Mouse (Mus musculus) heart, embryonic 14.5 days (tissue): ENCODE results near the gene Terb1. TPM values are rescaled to one million over a fixed set of nuclear protein-coding genes. Genes with fewer than 3 reads are reported as not detected.

Experiments
- ATAC-seq: fragments of 200-750 bp; cut with Nextera tagmentation; 2 replicates; pipeline ENCODE4 v1.8.0; 2017; ENCODE audit warnings: low read depth, moderate TSS enrichment; ENCODE audit not compliant: insufficient number of reproducible peaks, insufficient read depth, low FRiP score
- H3K27ac ChIP-seq, 2 experiments: fragments of 200-500 bp in 1 of 2; fragments of 300-500 bp in 1 of 2; sonication (generic) in 1 of 2; replicated peaks in 1 of 2; 2 replicates each; pipeline ENCODE4 v1.5.1; 2012 to 2014; ENCODE audit warnings: low read depth in 2 of 2, low read length in 2 of 2, control low read depth in 1 of 2, mild to moderate bottlenecking in 1 of 2, mixed read lengths in 1 of 2; ENCODE audit not compliant: control insufficient read depth in 1 of 2, insufficient read depth in 1 of 2
- H3K27me3 ChIP-seq: fragments of 300-500 bp; sonication (generic); 2 replicates; pipeline ENCODE4 v1.6.1; 2014; ENCODE audit warnings: mild to moderate bottlenecking, low read length, control low read depth; ENCODE audit not compliant: control insufficient read depth, insufficient read depth
- H3K36me3 ChIP-seq: fragments of 300-500 bp; sonication (generic); 2 replicates; pipeline ENCODE4 v1.6.1; 2014; ENCODE audit warnings: mild to moderate bottlenecking, control low read depth, low read length, mixed read lengths; ENCODE audit not compliant: control insufficient read depth, insufficient read depth
- H3K4me1 ChIP-seq, 2 experiments: fragments of 200-500 bp in 1 of 2; fragments of 300-500 bp in 1 of 2; sonication (generic) in 1 of 2; 2 replicates each; pipeline ENCODE4 v1.6.1; 2012 to 2014; ENCODE audit warnings: low read length in 2 of 2, control low read depth in 1 of 2, mixed read lengths in 1 of 2; ENCODE audit not compliant: control insufficient read depth in 2 of 2, insufficient read depth in 2 of 2
- H3K4me2 ChIP-seq: fragments of 300-500 bp; sonication (generic); 2 replicates; pipeline ENCODE4 v1.6.1; 2014; ENCODE audit warnings: mild to moderate bottlenecking, low read length
- H3K4me3 ChIP-seq, 2 experiments: fragments of 200-500 bp in 1 of 2; fragments of 300-500 bp in 1 of 2; sonication (generic) in 1 of 2; 2 replicates each; pipeline ENCODE4 v1.5.1; 2012 to 2014; ENCODE audit warnings: low read length in 2 of 2, mild to moderate bottlenecking in 2 of 2, control low read depth in 1 of 2, low read depth in 1 of 2, moderate library complexity in 1 of 2; ENCODE audit not compliant: control insufficient read depth in 1 of 2, insufficient read depth in 1 of 2
- H3K9ac ChIP-seq: fragments of 300-500 bp; sonication (generic); 2 replicates; pipeline ENCODE4 v1.6.1; 2014; ENCODE audit warnings: mild to moderate bottlenecking, low read length
- H3K9me3 ChIP-seq: fragments of 300-500 bp; sonication (generic); 2 replicates; pipeline ENCODE4 v1.6.1; 2016; ENCODE audit warnings: low read length, control low read depth; ENCODE audit not compliant: control insufficient read depth
- WGBS: fragments of 180-500 bp; shearing (Covaris S2); extraction: QIAGEN DNeasy Blood & Tissue Kit; methylation state at CpG from one replicate; pipeline ENCODE4 v1.1.7; 2014; 5-methylcytosine and 5-hydroxymethylcytosine counted together
- polyA plus RNA-seq: library from polyadenylated mRNA; unstranded; fragments of >200 nt; fragmentation: Nextera tagmentation; extraction: Ambion mirVana; gene quantifications from 2 replicates; pipeline ENCODE4 v1.2.1, GENCODE M21; 2014

Terb1 gene
- 0.18 TPM in 1 of 2 replicates, not detected in the other for polyA plus RNA-seq

DNA sequence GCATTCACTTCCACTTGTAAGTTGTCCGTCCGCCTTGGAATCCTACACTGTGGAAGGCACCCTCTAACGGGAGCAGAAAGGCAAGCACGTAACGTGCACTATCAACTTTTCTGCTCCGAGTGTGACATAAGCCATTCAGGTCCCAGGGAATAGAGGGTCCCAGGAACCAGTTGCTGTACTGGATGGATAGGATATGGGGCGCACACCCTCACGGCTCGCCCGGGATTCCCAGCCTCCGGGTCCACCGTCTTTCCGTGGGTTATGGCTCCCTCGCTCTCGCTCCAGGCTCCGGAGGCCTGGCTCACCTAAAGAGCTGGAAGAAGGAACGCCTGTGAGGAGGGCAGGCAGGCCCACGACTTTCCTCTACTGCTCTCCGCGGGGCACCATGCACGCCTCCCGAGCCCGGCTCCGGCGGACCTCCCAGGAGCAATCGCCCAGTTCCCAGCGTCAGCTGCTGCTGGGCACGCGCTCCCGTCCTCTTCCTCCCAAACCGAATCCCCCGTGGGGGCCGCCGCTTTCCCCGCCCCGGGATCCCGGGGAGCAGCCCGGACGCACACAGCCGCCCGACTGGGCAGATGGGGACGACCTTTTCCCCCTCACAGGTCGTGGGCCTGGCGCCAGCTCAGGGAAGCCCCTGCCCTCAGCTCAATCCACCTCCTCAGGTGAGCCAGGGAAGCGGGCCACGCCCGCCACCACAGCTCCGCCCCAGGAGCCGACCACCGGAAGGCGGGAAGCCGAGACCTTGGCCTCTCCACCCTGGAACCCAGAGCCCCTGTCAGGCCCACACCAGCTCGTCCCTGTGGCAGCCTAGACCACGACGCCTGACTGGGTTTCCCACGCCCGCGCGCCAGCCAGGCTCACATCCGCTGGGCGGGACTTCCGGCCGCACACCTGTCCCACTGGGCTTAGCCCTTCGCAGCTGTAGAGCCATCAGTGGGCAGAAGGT is at the start of gene Terb1:
Gene Terb1 (minus strand): TSS at position 850 of the 946 bp plus-strand sequence.
- Histone ChIP-seq H3K9me3 (no peaks in the 10 kb centered on the region), H3K36me3 (peaks cover 31% of the 10 kb centered on the region), H3K9ac (peak within 1 kb of the TSS; percentile 72), H3K4me3 (peak within 1 kb of the TSS; percentile 55 to 70), H3K4me1 (peaks cover 3% of the 10 kb centered on the region in 2 experiments; a peak in 2 of 4 replicates), H3K4me2 (peak within 1 kb of the TSS; percentile 89), H3K27me3 (no peaks in the 10 kb centered on the region), H3K27ac (peak within 1 kb of the TSS in 1 of 2 experiments; percentile 11; a peak in 1 of 4 replicates)
- 2% methylated on average over 64 of the region's 64 CpGs for WGBS
- ATAC-seq = peak; percentile 54; the same call in 1 of the 2 replicates

DNA sequence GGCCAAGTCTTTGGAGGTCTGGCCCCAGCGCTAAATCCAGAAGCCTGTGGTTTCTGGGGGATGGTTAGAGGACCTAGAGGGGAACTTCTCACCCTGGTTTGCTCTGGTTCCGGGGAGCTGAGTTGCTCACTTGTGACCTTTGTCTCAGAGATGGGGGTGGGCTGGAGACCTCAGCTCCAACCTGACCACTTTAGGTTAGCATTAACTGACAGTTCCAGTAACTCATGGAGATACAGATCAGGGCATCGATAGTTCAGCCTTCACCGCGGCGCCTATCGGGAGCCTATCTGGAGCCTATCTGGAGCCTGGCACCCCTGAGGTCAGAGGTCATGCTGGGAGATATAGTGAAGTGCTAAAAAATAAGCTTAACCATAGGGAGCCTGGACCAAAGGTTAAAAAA is 47.5 kb upstream of the Terb1 start:
- H3K4me3 ChIP-seq = no peak overlapping the region
- H3K9me3 ChIP-seq = no peaks in the 10 kb centered on the region
- no peaks in the 10 kb centered on the region for H3K36me3 ChIP-seq
- no peak overlapping the region for H3K4me2 ChIP-seq
- ATAC-seq = no peak
- no peak overlapping the region for H3K27ac ChIP-seq
- H3K4me1 ChIP-seq = no peaks in the 10 kb centered on the region
- H3K9ac ChIP-seq = no peak overlapping the region
- no peaks in the 10 kb centered on the region; the same call in 1 of the 2 replicates for H3K27me3 ChIP-seq
- 43% methylated on average over 7 of the region's 7 CpGs for WGBS

DNA sequence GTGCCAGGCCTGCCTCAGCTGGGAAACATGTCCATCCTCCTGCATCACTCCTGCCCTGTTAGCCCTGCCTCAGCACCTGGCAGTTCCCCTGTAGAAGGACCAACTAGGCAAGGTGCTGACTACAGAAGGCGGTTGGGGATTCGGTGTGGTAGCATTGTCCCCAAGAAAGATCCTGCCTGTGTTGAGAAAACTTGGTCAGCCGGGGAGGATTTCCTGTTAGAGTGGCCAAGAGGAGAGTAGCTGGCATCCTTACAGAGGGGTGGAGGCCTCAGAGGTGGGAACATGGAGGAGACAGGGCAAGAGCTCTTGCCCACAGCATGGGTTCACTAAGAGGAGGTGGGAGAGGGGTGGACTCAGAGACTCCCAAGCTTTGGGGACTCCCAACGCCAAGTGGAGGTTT is 45.5 kb upstream of the Terb1 start:
- WGBS = 76% methylated on average over 4 of the region's 4 CpGs

DNA sequence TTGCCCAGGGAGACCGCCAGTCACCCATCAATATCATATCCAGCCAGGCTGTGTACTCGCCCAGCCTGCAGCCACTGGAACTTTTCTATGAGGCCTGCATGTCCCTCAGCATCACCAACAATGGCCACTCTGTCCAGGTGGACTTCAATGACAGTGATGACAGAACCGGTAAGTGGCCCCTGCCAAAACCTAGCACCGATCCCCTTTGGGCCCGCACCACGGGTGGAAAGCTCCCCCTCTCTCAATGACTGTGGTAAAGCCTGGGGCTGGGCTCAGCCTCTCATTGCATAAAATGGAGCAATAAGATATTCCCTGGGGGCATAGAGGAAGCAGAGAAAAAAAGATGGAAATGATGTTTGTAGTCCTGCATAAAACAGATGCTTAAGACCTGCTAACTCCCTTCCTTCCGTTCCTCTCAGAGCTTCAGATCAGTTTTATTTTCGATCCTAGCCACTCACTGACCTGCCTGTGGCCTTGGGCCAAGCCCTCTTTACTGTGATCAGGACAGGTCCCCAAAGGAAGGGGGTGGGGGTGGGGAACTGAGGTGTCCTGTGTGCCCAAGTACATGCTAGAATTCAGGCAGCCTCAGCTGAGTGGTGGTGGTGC is 33.8 kb upstream of the Terb1 start:
- ATAC-seq = no peak
- H3K27me3 ChIP-seq = peaks cover 55% of the 10 kb centered on the region
- no peaks in the 10 kb centered on the region for H3K9me3 ChIP-seq
- no peak overlapping the region for H3K4me3 ChIP-seq
- no peak overlapping the region for H3K9ac ChIP-seq
- H3K4me2 ChIP-seq = no peak overlapping the region
- peaks cover 5 to 17% of the 10 kb centered on the region in 2 experiments; a peak in 3 of 4 replicates for H3K4me1 ChIP-seq
- H3K27ac ChIP-seq = no peak overlapping the region
- WGBS = 79% methylated on average over 8 of the region's 8 CpGs
- no peaks in the 10 kb centered on the region for H3K36me3 ChIP-seq

More for the DNA sequence above, 45.5 kb upstream of the Terb1 start:
- Histone ChIP-seq H3K4me2 (no peak overlapping the region), H3K4me1 (no peaks in the 10 kb centered on the region; a peak in 1 of 4 replicates), H3K36me3 (no peaks in the 10 kb centered on the region), H3K9ac (no peak overlapping the region), H3K4me3 (no peak overlapping the region), H3K9me3 (no peaks in the 10 kb centered on the region), H3K27me3 (no peaks in the 10 kb centered on the region; the same call in 1 of the 2 replicates), H3K27ac (no peak overlapping the region)
- ATAC-seq = no peak

DNA sequence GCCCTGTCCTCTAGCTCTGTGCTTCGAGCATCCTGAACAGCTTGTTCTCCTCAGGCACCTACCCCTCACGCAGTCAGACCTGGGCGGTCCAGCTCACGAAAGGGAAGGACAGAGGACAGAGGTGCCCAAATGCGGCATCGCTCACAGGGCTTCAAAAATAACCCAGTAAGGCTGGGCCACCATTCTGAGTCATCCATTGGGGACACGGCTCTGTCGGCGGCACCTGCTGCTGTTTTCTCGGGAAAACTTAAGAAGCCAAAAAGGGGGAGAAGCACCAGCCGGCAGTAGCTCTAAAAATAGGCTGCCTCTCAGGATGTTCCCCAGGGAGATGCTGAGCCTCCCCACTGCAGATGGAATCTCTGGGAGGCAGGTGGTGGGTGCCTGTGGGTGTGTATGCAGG is 32.5 kb upstream of the Terb1 start:
- ATAC-seq = no peak
- 6% methylated on average over 11 of the region's 11 CpGs for WGBS
- Histone ChIP-seq H3K4me3 (peak overlapping the region in 1 of 2 experiments; percentile 58; a peak in 1 of 4 replicates), H3K9ac (no peak overlapping the region), H3K9me3 (no peaks in the 10 kb centered on the region), H3K4me2 (peak overlapping the region; percentile 98), H3K27me3 (peaks cover 62% of the 10 kb centered on the region), H3K27ac (no peak overlapping the region), H3K4me1 (peaks cover 5 to 17% of the 10 kb centered on the region in 2 experiments; a peak in 3 of 4 replicates), H3K36me3 (no peaks in the 10 kb centered on the region)

DNA sequence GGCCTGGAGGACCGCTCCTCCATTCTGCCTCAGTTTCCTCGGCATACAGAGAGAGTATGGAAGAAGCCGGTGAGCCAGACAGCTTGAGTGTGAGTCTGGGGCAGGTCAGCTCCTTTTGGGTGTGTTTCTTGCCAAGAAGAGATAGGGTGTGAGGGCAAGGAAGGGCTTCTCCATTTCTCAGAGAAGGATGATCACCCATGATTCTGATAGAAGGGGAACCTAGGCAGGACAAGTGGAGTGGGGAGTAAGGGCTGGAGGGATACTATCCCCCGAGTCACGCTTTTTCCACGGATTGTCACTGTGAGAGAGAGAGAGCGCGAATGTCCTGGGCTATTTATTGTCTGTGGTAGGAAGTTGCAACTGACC is 31.8 kb upstream of the Terb1 start:
- WGBS = 16% methylated on average over 8 of the region's 8 CpGs

DNA sequence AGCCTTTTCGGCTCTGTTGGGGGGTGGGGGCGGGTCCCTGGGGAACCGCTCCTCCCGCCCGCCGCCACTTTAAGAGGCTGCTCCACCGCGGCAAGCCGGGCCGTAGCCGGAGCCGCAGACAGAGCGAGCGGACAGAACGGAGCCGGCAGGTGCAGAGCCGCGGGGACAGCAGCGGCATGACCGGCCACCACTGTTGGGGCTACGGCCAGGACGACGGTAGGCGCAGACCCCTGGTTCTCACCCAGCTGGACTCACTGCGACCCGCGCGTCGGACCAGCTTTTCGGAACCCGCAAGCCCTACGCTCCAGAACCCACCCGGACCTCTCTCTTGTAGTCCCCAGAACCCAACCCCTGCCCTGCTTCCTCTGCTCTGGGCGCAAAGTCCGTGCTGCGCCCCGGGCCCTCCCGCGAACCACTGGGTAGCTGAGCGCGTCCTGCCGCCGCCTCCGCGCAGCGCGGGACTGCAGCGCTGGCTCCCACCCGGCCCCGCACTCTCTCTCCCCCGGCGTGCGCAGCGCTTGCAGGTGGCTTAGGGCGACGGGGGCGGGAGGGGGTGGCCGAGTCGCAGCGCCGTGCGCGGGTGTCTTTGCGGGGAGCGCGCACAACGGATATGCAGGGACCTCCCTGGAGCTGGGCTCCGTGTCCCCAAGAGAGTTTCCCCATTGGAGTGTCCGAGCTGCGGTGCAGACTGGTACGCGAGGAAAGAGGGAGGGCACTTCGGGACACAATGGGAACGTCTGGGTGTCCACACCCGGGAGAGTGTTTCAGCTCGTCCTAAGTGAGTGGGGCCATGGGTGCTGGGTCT is 31.2 kb upstream of the Terb1 start:
- H3K4me3 ChIP-seq = peak overlapping the region; percentile 51 to 58
- under 1% methylated on average over 71 of the region's 76 CpGs for WGBS
- ATAC-seq = peak; percentile 41; the same call in 1 of the 2 replicates
- H3K27me3 ChIP-seq = peaks cover 62% of the 10 kb centered on the region
- peaks cover 5 to 17% of the 10 kb centered on the region in 2 experiments; a peak in 3 of 4 replicates for H3K4me1 ChIP-seq
- H3K36me3 ChIP-seq = no peaks in the 10 kb centered on the region
- no peak overlapping the region for H3K27ac ChIP-seq
- peak overlapping the region; percentile 98 for H3K4me2 ChIP-seq
- no peaks in the 10 kb centered on the region for H3K9me3 ChIP-seq
- peak overlapping the region; percentile 69 for H3K9ac ChIP-seq

More for the DNA sequence above, 31.8 kb upstream of the Terb1 start:
- H3K9me3 ChIP-seq = no peaks in the 10 kb centered on the region
- H3K36me3 ChIP-seq = no peaks in the 10 kb centered on the region
- peak overlapping the region; percentile 98 for H3K4me2 ChIP-seq
- ATAC-seq = no peak
- H3K4me1 ChIP-seq = peaks cover 5 to 17% of the 10 kb centered on the region in 2 experiments; a peak in 3 of 4 replicates
- no peak overlapping the region for H3K27ac ChIP-seq
- H3K4me3 ChIP-seq = peak overlapping the region; percentile 51 to 58
- H3K9ac ChIP-seq = peak overlapping the region; percentile 69; the same call in 1 of the 2 replicates
- peaks cover 62% of the 10 kb centered on the region for H3K27me3 ChIP-seq
